Mouse (Mus musculus) CH12.LX (cell line): ENCODE results near the gene Capn1.

Experiments
- CTCF ChIP-seq, 2 experiments: IDR thresholded peaks in 1 of 2; conservative IDR thresholded peaks in 1 of 2; 2 replicates each; pipeline ENCODE4 v1.5.1; 2011 to 2012; ENCODE audit warnings: low read depth in 2 of 2, low read length in 2 of 2, improper control_type of control experiment in 1 of 2, inconsistent platforms in 1 of 2, mild to moderate bottlenecking in 1 of 2, moderate library complexity in 1 of 2
- ELF1 ChIP-seq: IDR thresholded peaks from 2 replicates; pipeline ENCODE4 v1.6.1; 2014; ENCODE audit warnings: low read depth, mild to moderate bottlenecking, inconsistent platforms, low read length, improper control_type of control experiment
- GABPA ChIP-seq: IDR thresholded peaks from 2 replicates; pipeline ENCODE4 v1.6.1; 2012; ENCODE audit warnings: low read depth, low read length, improper control_type of control experiment, inconsistent platforms; ENCODE audit not compliant: insufficient replicate concordance
- HCFC1 ChIP-seq: IDR thresholded peaks from 2 replicates; pipeline ENCODE4 v1.6.1; 2012; ENCODE audit warnings: low read depth, mild to moderate bottlenecking, inconsistent platforms, low read length, improper control_type of control experiment
- MEF2A ChIP-seq: IDR thresholded peaks from 2 replicates; pipeline ENCODE4 v1.6.1; 2014; ENCODE audit warnings: low read depth, mild to moderate bottlenecking, inconsistent platforms, low read length, improper control_type of control experiment, borderline replicate concordance
- PAX5 ChIP-seq: IDR thresholded peaks from 2 replicates; pipeline ENCODE4 v1.6.1; 2012; ENCODE audit warnings: low read length, inconsistent platforms, mixed read lengths
- POLR2A ChIP-seq: IDR thresholded peaks from 2 replicates; pipeline ENCODE4 v1.6.1; 2011; ENCODE audit warnings: low read depth, mild to moderate bottlenecking, improper control_type of control experiment, low read length
- TBP ChIP-seq: conservative IDR thresholded peaks from 2 replicates; pipeline ENCODE4 v1.6.1; 2011; ENCODE audit warnings: low read depth, low read length, improper control_type of control experiment
- TCF12 ChIP-seq: IDR thresholded peaks from 2 replicates; pipeline ENCODE4 v1.6.1; 2014; ENCODE audit warnings: low read depth, mild to moderate bottlenecking, inconsistent platforms, low read length, improper control_type of control experiment

DNA sequence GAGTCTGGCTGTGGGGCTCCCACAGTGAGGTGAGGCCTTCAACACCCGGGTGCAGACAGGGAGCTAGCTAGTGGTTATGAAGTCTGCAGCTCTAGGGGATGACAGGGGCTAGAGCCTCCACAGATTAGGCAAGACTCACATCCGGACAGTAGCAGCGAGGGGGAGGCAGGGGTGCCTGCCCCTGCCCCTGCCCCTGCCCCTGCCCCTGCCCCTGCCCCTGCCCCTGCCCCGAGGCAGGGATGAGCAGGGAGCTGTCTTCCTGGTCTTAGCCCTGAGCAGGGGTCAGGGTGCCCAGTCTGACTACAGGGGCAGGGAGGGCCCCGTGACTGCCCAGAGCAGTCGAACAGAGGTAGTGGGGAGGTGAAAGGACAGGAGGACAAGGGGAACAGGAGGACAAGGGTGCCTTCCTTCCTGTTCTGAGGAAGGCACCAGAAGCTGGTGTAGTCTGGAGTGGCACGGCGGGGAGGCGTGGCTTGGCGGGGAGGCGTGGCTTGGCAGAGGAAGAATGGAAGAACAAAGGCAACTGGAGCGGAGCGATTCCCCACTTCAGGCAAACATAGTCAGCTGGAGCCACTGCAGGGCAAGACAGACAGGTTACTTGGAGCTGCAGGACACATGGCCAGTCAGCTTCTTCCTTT is 26.8 kb downstream of the Capn1 start:
- TF ChIP-seq GABPA = no peak
- no peak for TF ChIP-seq ELF1
- TF ChIP-seq CTCF (conservative IDR thresholded peaks at IDR 0.05 in 1 of 2, IDR thresholded peaks at IDR 0.05 in 1 of 2; ENCODE audit: low read depth in 2 of 2, low read length in 2 of 2) = no peak
- no peak for TF ChIP-seq TBP
- no peak for TF ChIP-seq POLR2A
- TF ChIP-seq HCFC1 = no peak
- no peak for TF ChIP-seq MEF2A
- TF ChIP-seq PAX5 = no peak
- no peak for TF ChIP-seq TCF12
